Mouse (Mus musculus) hindbrain, embryonic 13.5 days (tissue): ENCODE results near the gene Actr8. TPM values are rescaled to one million over a fixed set of nuclear protein-coding genes. Genes with fewer than 3 reads are reported as not detected.

Experiments used
- ATAC-seq: fragments of 200-750 bp; cut with Nextera tagmentation; 2 replicates; pipeline ENCODE4 v1.8.0; 2017; ENCODE audit warnings: moderate TSS enrichment; ENCODE audit not compliant: low FRiP score
- H3K27ac ChIP-seq: fragments of 300-500 bp; sonication (generic); 2 replicates; pipeline ENCODE4 v1.5.1; 2015; ENCODE audit warnings: inconsistent platforms, mild to moderate bottlenecking, moderate library complexity
- H3K27me3 ChIP-seq: fragments of 300-500 bp; sonication (generic); 2 replicates; pipeline ENCODE4 v1.6.1; 2015; ENCODE audit warnings: mild to moderate bottlenecking, inconsistent platforms
- H3K36me3 ChIP-seq: fragments of 300-500 bp; sonication (generic); 2 replicates; pipeline ENCODE4 v1.6.1; 2015; ENCODE audit warnings: mild to moderate bottlenecking, inconsistent platforms
- H3K4me1 ChIP-seq: fragments of 300-500 bp; sonication (generic); replicated peaks from 2 replicates; pipeline ENCODE4 v1.6.1; 2015; ENCODE audit warnings: inconsistent platforms
- H3K4me2 ChIP-seq: fragments of 300-500 bp; sonication (generic); 2 replicates; pipeline ENCODE4 v1.6.1; 2015; ENCODE audit warnings: inconsistent platforms, mild to moderate bottlenecking, moderate library complexity
- H3K4me3 ChIP-seq: fragments of 300-500 bp; sonication (generic); 2 replicates; pipeline ENCODE4 v1.5.1; 2015; ENCODE audit warnings: mild to moderate bottlenecking, inconsistent platforms
- H3K9ac ChIP-seq: fragments of 300-500 bp; sonication (generic); 2 replicates; pipeline ENCODE4 v1.6.1; 2015; ENCODE audit warnings: mild to moderate bottlenecking, inconsistent platforms
- H3K9me3 ChIP-seq: fragments of 300-500 bp; sonication (generic); 2 replicates; pipeline ENCODE4 v1.6.1; 2016; ENCODE audit warnings: inconsistent platforms
- WGBS: fragments of 180-500 bp; shearing (Covaris S2); methylation state at CpG from one replicate; pipeline ENCODE4 v1.1.7; 2015; 5-methylcytosine and 5-hydroxymethylcytosine counted together
- microRNA-seq: library from miRNA; unstranded; fragments of <30 nt; microRNA quantifications from one replicate; pipeline ENCODE4, GENCODE M21; 2016
- polyA plus RNA-seq: library from polyadenylated mRNA; unstranded; fragments of >200 nt; fragmentation: Nextera tagmentation; extraction: Ambion mirVana; gene quantifications from 2 replicates; pipeline ENCODE4 v1.2.1, GENCODE M21; 2015

Gene Actr8
- polyA plus RNA-seq, 1 experiment from 2014 or later = 83.9 TPM

GRCm38 (mm10) chr14:30048049-30048448 lies 69.9 kb downstream of the Actr8 start:
- ATAC-seq = no peak
- Histone ChIP-seq H3K4me3 (no peak overlapping the region), H3K4me2 (no peak overlapping the region), H3K27me3 (no peaks in the 10 kb centered on the region), H3K4me1 (no peaks in the 10 kb centered on the region), H3K9ac (no peak overlapping the region), H3K9me3 (no peaks in the 10 kb centered on the region), H3K36me3 (peaks cover 21% of the 10 kb centered on the region), H3K27ac (no peak overlapping the region)
- WGBS = 93% methylated on average over 3 of the region's 3 CpGs

- H3K9ac ChIP-seq = no peak overlapping the region
- no peak for ATAC-seq
- H3K36me3 ChIP-seq = peaks cover 14% of the 10 kb centered on the region; the same call in 1 of the 2 replicates
- WGBS = 88% methylated on average over 8 of the region's 8 CpGs
- H3K27me3 ChIP-seq = no peaks in the 10 kb centered on the region
- H3K27ac ChIP-seq = no peak overlapping the region
- H3K4me2 ChIP-seq = no peak overlapping the region
- H3K9me3 ChIP-seq = no peaks in the 10 kb centered on the region
- no peak overlapping the region for H3K4me3 ChIP-seq
- no peaks in the 10 kb centered on the region for H3K4me1 ChIP-seq
Observed at GRCm38 (mm10) chr14:30050280-30050679, 72.1 kb downstream of the Actr8 start.

- WGBS = 81% methylated on average over 7 of the region's 7 CpGs
- ATAC-seq = no peak
- no peaks in the 10 kb centered on the region for H3K27me3 ChIP-seq
Observed at GRCm38 (mm10) chr14:30054922-30055321, 76.8 kb downstream of the Actr8 start.

More at GRCm38 (mm10) chr14:30054922-30055321, 76.8 kb downstream of the Actr8 start:
- Histone ChIP-seq H3K27ac (no peak overlapping the region), H3K36me3 (0 out of 2 replicates have a peak, but pooled peaks cover 6% of the 10 kb centered on the region), H3K4me1 (peaks cover 11% of the 10 kb centered on the region), H3K9me3 (no peaks in the 10 kb centered on the region), H3K4me2 (no peak overlapping the region), H3K9ac (no peak overlapping the region), H3K4me3 (no peak overlapping the region)

Small RNA genes lying within 50 kb of the gene (microRNA-seq; reads per million reads assigned to microRNA genes)
- not detected for gene Mir6947

Other genes with a start within 250 kb of the Actr8 start
- 440 and 455 TPM in 2 replicates for gene Selenok, start 10.0 kb upstream of the Actr8 start, polyA plus RNA-seq
- 0.93 and 1.4 TPM in 2 replicates for gene Il17rb, start 30.6 kb downstream of the Actr8 start, polyA plus RNA-seq
- 0.48 and 0.62 TPM in 2 replicates for gene Chdh, start 30.7 kb downstream of the Actr8 start, polyA plus RNA-seq